Mouse (Mus musculus): Measurements from ENCODE around the gene Acot2.
"Not testable (repeated sequence)": the region's sequence is repeated elsewhere in the genome, so short reads cannot be mapped to it uniquely, and the experiment has no call there.

- TF ChIP-seq ZC3H11A (IDR thresholded peaks at IDR 0.05; ENCODE audit: borderline replicate concordance, low read depth, low read length); MAFK (IDR thresholded peaks at IDR 0.05; ENCODE audit: insufficient read depth, low read depth, low read length): not testable (repeated sequence)
Observed at GRCm38 (mm10) chr12:84038691-84039111, 51.0 kb downstream of the Acot2 start, which contains the start of gene Gm49366.
